Mouse (Mus musculus) gastrocnemius, postnatal 14 days (tissue): ENCODE data around the gene Ccnyl1. TPM values are rescaled to one million over a fixed set of nuclear protein-coding genes. Genes with fewer than 3 reads are reported as not detected.
A peak's percentile ranks its signal among the peaks of the same experiment; 100 is the strongest.

Source experiments
- DNase-seq: peaks from one replicate; pipeline ENCODE4 v3.0.0; 2021; ENCODE audit warnings: mixed read lengths
- intact Hi-C: fragments of 180-260 bp; cut with DNase I; formaldehyde crosslinking; loops from one replicate; pipeline ENCODE4 v1.15.1; 2025; ENCODE audit warnings: low total_unique reads
- total RNA-seq, 2 experiments: library from RNA; stranded (reverse); gene quantifications; 2 replicates each; pipeline ENCODE4 v1.2.3; 2021

Ccnyl1 gene
- total RNA-seq, 2 experiments from 2014 or later, result 17.6 to 22.7 TPM

DNA sequence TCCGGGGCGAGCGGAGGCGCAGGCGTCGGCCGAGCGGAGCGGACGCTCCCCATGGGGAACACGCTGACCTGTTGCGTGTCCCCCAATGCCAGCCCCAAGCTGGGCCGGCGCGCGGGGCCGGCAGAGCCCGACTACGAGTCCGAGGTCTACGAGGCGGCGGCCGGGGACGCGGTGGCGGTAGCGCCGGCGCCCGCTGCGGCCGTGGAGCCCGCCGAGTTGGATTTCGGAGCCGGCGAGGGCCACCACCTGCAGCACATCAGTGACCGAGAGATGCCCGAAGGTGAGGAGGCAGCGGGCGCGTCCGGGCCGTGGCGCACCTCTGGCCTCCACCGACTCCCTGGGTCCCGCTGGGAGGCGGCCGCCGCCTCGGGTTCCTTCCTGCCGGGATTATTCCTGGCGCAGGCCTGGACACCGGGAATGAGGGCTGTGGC lies 881 bp downstream of the Ccnyl1 start:
- intact Hi-C loops, result no loop called here
- peak; percentile 46 for DNase-seq

DNA sequence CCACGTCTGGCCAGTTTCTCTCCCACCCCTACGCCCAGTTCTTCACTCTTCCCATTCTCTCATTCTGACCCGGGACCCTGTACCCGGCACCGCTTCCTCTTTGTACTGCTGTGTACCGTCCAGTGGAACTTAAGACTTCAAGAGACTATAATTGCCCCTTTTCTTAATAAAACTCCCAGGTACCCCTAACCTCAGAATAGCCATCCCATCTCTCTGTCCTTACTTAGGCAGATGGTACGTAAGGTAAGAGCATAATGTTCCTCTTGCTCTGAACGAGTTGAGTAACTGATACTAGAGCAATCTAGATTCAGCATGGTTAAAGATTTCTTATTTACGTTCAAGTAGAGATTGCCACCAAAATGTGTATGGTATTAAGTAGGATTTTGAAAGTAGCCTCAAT lies 1.3 kb downstream of the Ccnyl1 start:
- DNase-seq, result no peak
- intact Hi-C loops, result no loop called here

DNA sequence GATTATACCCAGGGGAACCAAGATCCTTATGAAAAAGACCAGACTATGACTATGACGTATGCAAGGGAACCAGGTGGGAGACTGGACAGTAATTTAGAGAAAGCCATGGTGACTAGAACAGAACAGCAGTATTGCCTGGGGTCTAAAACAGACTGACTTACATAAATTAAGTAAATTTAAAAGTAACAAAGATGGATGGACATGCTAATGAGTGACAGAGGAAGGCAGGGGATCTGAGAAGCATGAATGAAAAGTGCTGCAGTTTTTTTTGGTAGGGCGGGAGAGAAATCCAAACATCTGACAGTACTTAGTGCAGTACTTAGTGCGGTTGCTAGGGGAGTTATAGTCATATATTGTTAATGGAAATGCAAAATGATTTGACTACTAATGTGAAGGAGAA lies 4.9 kb downstream of the Ccnyl1 start:
- intact Hi-C loops, result no loop called here
- DNase-seq, result no peak

DNA sequence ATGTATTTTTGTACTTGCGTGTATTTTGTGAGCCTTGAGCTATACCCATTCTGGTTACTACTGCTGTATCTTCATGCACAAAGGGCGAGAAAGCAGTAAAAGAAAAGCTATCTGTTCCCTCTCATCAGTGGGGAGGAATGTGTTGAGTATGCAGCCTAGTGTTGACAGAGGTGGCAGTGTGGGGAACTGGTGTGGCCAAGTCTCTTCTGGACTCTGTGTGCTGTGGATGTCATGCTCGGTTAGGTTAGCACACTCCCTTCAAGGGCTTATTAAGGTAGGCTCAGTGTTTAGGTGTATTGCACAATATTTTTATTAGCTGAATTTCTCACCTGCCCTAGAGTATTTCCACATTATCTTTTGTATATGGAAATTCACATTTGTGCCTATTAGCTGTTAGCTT lies 11.5 kb downstream of the Ccnyl1 start:
- intact Hi-C loops, result no loop called here
- no peak for DNase-seq

DNA sequence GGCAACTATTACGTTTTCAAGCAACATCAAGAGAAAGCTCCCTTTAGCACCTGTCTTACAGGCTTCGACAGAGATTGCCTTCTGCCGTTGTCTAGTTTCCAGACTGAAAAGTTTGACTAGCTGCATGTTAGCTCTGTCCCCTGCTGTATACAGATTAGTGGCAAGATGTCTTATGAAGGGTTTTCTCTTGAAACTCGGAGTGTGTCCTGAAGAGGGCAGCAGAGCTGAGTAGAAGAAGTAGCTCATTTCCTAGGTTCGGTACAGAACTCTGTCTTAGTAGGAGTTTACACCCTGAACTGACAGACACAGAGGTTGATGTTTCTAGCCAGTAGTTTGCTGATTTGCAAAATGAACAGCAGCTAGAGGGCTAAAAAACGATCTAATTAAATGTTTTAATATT lies 15.0 kb downstream of the Ccnyl1 start:
- intact Hi-C loops, result loop anchor here (5.0 kb wide), 1 partner anchor 88 kb away; the partner anchor contains the start of gene Mettl21a

DNA sequence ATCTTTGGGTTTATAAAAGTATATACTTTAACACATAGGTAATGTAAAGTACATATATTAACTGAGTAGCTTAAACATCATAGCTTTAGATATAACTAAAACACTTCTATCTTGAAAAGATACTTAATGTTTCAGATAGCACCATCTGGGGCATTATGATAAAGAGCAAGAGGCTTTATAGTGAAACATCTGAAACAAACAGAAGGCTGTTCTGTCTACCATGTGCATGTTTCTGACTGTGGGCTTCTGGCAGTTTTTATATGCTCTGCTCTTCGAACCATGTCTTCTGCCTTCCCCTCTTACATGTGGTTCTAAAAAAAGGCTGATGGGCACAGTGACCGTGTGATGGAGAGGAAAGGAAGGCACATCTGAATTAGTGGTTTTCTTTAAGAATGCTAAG lies 16.4 kb downstream of the Ccnyl1 start:
- intact Hi-C loops, result loop anchor here (5.0 kb wide), 1 partner anchor 89 kb away; the partner anchor contains the start of gene Mettl21a

More for the DNA sequence above, 15.0 kb downstream of the Ccnyl1 start:
- DNase-seq, result peak; percentile 25

DNA sequence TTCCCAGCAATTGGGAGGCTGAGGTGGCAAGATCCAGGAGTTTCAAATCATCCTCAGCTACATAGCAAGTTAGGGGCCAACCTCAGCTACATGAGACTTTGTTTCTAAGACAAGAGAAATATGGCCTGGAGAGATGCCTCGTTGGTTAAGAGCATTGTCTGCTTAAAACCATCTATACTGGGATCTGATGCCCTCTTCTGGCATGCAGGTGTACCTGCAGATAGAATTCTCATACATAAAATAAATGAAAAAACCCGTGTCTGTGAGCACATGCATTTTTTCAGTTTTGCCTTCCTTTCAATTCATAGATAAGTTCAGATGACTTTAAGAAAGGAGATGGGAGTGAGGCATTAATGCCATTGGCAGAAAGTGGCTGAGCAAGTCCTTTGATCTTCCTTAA lies 19.6 kb downstream of the Ccnyl1 start:
- intact Hi-C loops, result loop anchor here (5.0 kb wide), 1 partner anchor 93 kb away; the partner anchor contains the start of gene Mettl21a
- DNase-seq, result no peak

More for the DNA sequence above, 16.4 kb downstream of the Ccnyl1 start:
- DNase-seq, result no peak

DNA sequence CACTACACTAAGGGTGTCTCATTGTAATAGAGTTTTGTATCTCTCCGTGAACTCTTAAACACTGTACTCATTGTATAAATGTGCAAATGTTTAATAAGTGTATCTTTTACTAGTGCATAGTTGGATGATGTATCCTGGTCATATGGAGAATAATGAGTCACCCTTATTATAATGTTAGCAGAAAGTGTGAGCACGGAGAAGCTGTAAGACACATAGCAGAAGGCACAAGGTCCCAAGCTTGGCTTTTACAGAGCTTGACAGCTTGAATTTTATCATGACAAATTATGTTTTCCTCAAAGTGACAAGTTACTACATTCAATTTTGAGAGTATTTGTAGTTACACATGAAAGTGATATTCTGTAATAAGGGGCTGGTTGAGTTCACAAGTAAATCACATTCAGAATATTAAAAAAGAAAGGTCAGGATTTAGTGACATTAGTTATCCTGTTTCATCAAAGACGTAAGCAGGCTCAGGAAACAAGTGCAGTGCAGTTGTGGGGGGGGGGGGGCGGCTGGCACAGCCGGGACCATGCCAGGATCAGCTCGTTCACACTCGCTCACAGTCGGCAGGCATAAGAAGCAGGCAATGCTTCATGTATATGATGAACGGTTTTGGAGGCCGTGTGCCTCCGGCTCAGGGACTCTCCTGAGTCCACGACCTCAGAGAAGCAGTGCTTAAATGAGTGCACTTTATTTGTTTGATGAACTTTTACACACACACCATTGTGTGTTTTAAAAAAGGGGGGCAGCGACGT lies 21.9 kb downstream of the Ccnyl1 start:
- intact Hi-C loops, result no loop called here
- DNase-seq, result no peak

DNA sequence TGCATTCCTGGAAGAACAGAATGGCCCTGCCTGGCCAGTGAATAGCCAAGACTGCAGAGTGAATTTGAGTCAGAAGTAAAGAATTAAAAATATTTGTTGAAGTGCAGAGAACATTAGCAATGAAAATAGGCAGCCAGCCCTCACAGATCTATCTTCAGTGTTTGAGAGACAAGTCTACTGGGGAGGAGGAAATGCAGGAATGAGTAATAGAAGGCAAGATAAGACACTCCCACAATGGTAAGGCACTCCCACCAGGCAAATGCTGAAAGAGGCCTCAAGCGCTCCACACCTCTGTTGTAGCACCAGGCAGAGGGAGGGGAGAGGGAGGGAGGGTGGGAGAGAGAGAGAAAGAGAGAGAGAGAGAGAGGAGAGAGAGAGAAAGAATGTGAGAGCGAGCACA lies 25.2 kb downstream of the Ccnyl1 start:
- DNase-seq, result no peak
- intact Hi-C loops, result loop anchor here (5.0 kb wide), 1 partner anchor 292 kb away; no protein-coding TSS in a partner anchor

DNA sequence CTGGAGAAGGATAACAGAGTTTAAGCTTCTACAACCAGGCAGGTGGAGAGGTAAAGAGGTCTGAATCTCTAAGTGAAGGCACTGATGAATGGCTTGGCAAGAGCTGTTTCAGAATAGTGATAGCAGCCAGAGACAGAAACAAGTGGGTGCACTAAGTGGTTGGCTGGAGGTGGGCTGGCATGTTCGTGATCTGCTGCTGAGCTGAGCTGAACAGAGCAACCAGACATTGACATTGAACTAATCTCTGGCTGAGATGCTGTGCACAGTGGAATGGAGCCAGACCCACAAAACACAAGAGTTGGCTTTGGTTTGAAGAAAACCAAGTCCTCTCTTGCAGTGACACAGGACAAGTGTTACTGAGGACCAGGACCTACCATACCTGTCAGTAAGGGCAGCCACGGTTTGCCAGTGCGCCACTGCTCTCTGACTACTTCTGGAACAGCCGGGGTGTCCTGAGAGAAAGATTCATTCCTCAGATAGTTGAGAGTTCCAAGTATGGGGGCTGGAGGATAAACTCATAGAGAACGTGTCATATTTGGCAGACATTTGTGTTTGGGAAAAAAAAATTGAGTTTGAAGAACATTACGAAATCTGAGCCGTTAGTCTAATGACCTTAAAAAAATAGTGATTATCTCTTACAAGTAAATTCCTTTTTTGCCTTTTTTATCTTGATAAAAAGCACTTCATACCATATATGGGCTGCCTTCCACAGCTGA lies 26.5 kb downstream of the Ccnyl1 start:
- intact Hi-C loops, result loop anchor here (5.0 kb wide), 1 partner anchor 291 kb away; no protein-coding TSS in a partner anchor
- DNase-seq, result no peak

DNA sequence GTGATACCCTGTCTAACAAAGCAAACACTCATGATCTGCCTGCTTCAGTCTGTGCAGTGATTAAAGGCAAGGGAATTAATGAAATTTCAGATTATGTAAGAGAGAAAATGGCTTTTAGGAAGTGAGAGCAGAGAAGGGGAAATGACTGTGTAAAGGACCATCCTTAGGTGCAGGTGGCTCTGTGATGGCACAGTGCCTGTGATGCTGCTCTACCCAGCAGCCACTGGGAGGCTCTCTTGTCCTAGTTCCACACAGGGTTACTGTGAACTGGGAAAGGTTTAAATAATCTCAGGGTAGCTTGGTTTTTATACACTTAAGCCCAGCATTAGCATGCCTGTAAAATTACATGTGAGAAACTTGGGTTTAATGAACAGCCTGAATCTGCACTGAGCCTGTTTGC lies 27.2 kb downstream of the Ccnyl1 start:
- peak; percentile 64 for DNase-seq
- intact Hi-C loops, result loop anchor here (5.0 kb wide), 1 partner anchor 290 kb away; no protein-coding TSS in a partner anchor

DNA sequence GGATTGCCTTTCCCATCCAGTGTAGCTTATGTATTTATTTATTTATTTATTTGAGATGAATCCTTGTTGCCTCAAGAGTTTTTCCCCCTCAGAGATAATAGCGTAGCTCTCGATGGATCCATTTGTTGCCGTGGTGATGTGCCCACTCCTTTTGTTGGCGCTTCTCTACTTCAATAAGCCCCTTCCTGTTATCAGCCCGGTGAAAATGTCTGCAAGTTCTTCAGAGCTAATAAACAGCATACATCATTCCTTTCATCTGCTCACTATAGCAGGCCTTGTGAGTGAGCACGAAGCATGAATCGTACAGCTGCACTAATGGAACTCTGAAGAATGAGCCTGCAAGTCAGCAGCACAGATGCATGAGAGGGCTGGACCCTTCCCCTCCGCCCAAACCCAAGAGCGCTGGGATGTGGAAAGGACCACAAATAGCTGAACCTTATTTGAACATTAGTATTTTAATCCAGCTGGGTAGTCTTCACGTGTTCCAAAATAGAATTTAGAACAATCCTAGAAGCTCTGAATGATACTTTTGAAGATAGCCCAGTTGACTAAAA lies 30.9 kb downstream of the Ccnyl1 start:
- no peak for DNase-seq

DNA sequence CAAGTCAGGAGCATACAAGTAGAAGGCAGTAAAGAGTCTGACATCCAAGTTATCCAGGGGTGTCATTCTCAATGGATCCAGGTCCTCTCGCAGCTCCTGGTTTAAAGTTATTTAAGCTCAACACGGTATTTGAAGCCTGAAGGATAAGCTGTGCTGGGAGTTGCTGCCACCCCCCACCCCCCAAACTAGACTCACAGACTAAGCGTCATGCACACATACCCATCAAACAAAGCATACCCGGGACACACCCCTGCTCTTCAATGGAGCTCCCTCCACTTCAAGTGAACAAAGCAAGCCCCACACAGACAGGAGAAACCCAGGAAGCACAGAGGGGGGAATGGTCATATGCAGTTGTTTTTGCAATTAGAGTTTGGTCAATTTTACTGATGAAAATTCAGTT lies 39.8 kb downstream of the Ccnyl1 start:
- intact Hi-C loops, result no loop called here

More for the DNA sequence above, 30.9 kb downstream of the Ccnyl1 start:
- intact Hi-C loops, result loop anchor here (5.0 kb wide), 1 partner anchor 196 kb away; no protein-coding TSS in a partner anchor

DNA sequence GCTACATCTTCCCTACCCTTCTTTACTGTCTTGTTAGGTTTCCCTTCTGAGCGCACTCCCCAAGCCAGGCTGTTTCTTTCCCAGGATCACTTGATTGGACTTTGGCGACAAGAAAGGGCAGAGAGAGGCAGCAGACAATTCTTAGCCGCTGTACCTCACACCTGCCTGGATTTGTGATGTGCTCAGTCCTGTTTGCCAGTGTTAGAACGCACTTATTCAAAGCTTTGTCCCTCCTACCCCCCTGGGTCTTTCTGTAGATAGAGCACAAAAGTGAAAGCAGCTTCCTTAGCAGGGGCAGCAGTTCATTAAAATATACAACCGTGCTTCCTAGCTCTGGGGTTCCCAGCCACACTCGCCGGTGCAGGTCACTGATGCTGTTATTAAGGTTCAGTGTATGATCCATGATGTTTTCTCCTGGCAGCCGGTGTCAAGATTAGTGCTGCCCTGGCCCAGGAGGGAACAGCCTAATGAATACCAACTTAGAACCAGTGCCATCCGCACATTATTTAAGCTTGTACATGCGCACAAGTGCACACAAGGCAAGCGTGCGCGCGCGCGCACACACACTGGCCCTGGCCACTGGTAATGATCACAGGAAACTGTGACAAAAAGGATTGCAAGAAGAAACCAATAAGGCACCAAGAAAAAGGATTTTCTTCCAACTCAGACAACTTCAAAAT lies 41.2 kb downstream of the Ccnyl1 start:
- intact Hi-C loops, result no loop called here
- DNase-seq, result no peak

More for the DNA sequence above, 39.8 kb downstream of the Ccnyl1 start:
- DNase-seq, result no peak

DNA sequence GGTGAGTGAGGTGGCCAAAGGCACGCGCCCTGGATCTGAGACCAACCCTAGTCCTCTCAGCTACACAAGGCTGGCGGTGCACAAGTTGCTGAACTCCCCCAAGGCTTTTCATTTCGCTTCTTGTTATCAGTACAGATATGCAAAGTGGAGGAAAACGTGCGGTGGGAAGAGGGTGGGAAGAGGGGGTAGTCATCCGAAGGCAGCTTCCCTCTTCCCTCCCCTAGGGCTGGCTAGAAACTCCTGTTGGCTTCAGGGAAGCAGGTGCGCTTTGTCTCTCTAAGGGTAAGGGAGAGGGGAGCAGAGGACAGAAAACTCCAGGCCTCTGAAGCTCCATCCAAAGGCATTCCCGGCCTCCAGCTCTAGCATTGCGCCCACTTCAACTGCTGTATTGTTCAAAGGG lies 41.9 kb downstream of the Ccnyl1 start:
- intact Hi-C loops, result no loop called here
- DNase-seq, result no peak

DNA sequence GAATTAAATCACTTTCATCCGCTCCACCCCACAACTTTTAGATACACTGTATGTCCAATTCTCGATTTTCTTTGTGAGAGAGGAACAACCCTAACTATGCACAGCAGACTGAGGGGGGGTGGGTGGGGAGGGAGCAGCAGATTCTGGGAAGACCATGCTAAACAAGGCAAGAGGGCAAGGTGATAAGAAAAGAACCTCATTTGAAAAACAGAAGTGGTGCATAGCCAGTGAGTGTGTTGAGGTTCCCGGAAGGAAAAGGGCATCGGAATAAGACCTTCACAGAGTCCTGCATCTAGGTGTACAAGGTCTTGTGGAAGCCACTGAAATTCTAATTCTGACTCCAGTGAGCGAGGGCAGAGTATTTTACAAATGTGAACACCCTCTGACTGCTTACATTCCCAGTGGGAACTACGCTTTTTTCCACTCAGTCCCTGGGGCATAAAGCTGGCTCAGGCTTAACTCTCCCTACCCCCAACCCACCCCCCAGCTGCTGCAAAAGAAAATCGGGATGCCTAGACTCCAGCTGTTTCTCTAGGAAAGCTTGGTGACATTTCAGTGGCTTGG lies 42.5 kb downstream of the Ccnyl1 start:
- no peak for DNase-seq
- intact Hi-C loops, result no loop called here

DNA sequence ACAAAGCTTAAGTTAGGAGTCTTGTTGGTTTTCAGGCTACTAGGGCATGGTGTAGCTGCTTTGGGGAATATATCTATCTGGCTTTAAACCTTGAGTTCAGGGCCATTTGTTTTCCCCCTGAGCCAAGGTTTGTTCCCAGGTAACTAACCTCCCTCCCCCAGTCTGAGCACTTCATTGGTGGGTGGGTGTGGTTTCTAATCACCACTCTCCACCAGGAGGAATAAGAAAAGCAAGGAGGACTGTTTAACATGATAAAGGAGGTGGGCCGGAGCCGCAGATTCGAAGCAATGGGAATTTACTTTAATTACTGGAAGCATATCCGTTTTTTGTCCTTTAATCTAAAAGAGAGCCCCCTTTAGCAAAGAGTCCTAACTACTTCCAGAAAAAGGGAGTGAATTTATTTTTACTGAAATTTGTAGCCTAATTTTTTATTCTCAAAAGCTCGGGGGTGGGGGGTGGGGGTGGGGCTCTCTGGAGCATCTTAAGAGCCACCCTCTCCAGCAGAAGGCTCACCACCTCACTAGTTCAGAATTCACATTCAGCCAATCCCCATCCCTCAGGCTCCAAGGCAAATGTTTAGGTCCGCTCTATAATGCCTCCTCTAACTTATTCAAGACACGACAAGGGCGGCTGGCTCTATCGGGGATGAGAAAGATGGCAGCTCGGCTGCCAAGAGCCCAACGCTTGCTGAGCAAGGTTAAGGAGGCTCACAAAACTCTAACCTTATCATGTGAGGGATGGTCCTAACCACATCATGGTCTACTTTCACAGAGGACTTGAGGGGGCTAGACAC lies 43.4 kb downstream of the Ccnyl1 start:
- no peak for DNase-seq
- intact Hi-C loops, result no loop called here
